Mouse (Mus musculus): ENCODE measurements around the gene Cst3. TPM values are rescaled to one million over a fixed set of nuclear protein-coding genes. Genes with fewer than 3 reads are reported as not detected.
A peak's percentile ranks its signal among the peaks of the same experiment; 100 is the strongest.

Gene Cst3
- polyA plus RNA-seq, 1 experiment from 2014 or later = 346 TPM

- Histone ChIP-seq H3K4me2 (no peak overlapping the region), H3K9ac (ENCODE audit: low read length) (no peak overlapping the region), H3K4me3 (ENCODE audit: low read depth, low read length) (no peak overlapping the region), H3K36me3 (ENCODE audit: control insufficient read depth, insufficient read depth, low read length) (no peaks in the 10 kb centered on the region), H3K4me1 (ENCODE audit: control insufficient read depth, insufficient read depth, low read length) (no peaks in the 10 kb centered on the region), H3K9me3 (ENCODE audit: control insufficient read depth, low read length) (no peaks in the 10 kb centered on the region), H3K27ac (ENCODE audit: low read depth, low read length) (no peak overlapping the region), H3K27me3 (ENCODE audit: control insufficient read depth, insufficient read depth, low read length) (no peaks in the 10 kb centered on the region)
- DNase-seq (ENCODE audit: low spot score, missing footprints) = no peak
- ATAC-seq (ENCODE audit: low FRiP score) = no peak
These were observed 13.8 kb downstream of the Cst3 start for GRCm38 (mm10) chr2:148861693-148862092.

DNA sequence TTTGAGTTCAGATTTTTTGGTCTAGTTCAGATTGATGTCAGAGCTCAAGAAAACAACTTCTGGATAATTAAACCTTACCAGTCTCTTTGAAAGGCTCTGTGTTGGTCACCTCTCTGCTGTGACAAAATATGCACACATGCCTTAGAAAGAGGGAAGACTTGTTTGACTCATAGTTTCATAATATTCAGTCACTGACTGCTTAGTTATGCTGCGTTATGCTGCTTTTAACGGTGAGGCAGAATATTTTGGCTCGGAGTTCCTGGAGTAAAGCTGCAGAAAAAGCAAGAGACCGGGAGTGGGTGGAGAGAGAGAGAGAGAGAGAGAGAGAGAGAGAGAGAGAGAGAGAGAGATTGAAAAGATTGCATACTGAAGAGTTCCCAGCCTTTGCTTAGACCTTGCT is 14.5 kb downstream of the Cst3 start:
- 86% methylated on average over 4 of the region's 4 CpGs for WGBS
- Histone ChIP-seq H3K4me3 (ENCODE audit: low read depth, low read length) (no peak overlapping the region), H3K27me3 (ENCODE audit: control insufficient read depth, insufficient read depth, low read length) (no peaks in the 10 kb centered on the region), H3K36me3 (ENCODE audit: control insufficient read depth, insufficient read depth, low read length) (no peaks in the 10 kb centered on the region), H3K9me3 (ENCODE audit: control insufficient read depth, low read length) (no peaks in the 10 kb centered on the region), H3K4me2 (no peak overlapping the region), H3K27ac (ENCODE audit: low read depth, low read length) (no peak overlapping the region), H3K4me1 (ENCODE audit: control insufficient read depth, insufficient read depth, low read length) (no peaks in the 10 kb centered on the region), H3K9ac (ENCODE audit: low read length) (no peak overlapping the region)
- no peak for DNase-seq (ENCODE audit: low spot score, missing footprints)
- ATAC-seq (ENCODE audit: low FRiP score) = no peak

GRCm38 (mm10) chr2:148857506-148857905 is 18.0 kb downstream of the Cst3 start:
- ATAC-seq (ENCODE audit: low FRiP score) (no peak), DNase-seq (ENCODE audit: low spot score, missing footprints) (no peak)
- H3K4me3 ChIP-seq (ENCODE audit: low read depth, low read length) = no peak overlapping the region
- H3K4me2 ChIP-seq = no peak overlapping the region
- no peaks in the 10 kb centered on the region for H3K36me3 ChIP-seq (ENCODE audit: control insufficient read depth, insufficient read depth, low read length)
- H3K27ac ChIP-seq (ENCODE audit: low read depth, low read length) = no peak overlapping the region
- no peaks in the 10 kb centered on the region for H3K27me3 ChIP-seq (ENCODE audit: control insufficient read depth, insufficient read depth, low read length)
- H3K9me3 ChIP-seq (ENCODE audit: control insufficient read depth, low read length) = no peaks in the 10 kb centered on the region
- no peaks in the 10 kb centered on the region for H3K4me1 ChIP-seq (ENCODE audit: control insufficient read depth, insufficient read depth, low read length)
- no peak overlapping the region for H3K9ac ChIP-seq (ENCODE audit: low read length)
- WGBS = 87% methylated on average over 4 of the region's 4 CpGs

DNA sequence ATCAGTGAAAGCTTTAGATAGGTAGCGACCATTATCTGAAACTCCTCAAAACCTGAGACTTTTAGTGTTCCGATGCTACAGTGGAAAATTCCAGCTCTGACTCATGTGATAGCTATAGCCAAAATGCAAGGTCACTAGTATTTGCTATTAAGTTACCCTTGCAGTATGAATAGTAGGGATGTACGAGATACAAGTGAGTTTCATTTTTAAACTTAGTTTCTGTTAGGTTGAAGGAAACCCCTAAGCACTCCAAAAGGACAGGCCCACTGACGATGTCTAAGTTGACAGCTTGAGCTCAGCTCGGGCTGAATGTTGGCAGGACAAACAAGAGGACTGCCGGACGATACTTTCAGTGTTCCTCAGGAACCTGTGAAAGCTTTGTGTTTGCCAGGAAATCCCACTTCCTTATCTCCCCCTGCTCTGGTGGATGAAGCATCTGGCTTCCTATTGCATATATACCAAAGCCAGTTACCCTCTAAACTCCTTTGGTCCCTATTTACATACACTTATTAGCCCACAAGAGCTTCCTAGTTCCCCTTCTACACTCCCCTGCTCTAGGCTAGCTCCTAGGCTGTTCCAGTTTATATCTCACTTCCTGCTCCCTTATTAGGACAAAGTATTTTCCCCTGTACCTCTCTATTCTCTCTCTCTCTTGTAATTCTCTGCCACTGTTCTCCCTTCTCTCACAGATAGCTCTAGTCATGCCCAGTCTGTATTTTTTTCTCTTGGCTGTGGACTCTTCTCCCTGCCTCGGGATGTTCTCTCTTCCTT is 18.7 kb downstream of the Cst3 start:
- Histone ChIP-seq H3K27ac (ENCODE audit: low read depth, low read length) (no peak overlapping the region), H3K4me3 (ENCODE audit: low read depth, low read length) (no peak overlapping the region), H3K4me1 (ENCODE audit: control insufficient read depth, insufficient read depth, low read length) (no peaks in the 10 kb centered on the region), H3K4me2 (no peak overlapping the region), H3K9ac (ENCODE audit: low read length) (no peak overlapping the region), H3K9me3 (ENCODE audit: control insufficient read depth, low read length) (no peaks in the 10 kb centered on the region), H3K36me3 (ENCODE audit: control insufficient read depth, insufficient read depth, low read length) (no peaks in the 10 kb centered on the region), H3K27me3 (ENCODE audit: control insufficient read depth, insufficient read depth, low read length) (no peaks in the 10 kb centered on the region)
- 78% methylated on average over 8 of the region's 8 CpGs for WGBS
- DNase-seq (ENCODE audit: low spot score, missing footprints) (no peak), ATAC-seq (ENCODE audit: low FRiP score) (no peak)

DNA sequence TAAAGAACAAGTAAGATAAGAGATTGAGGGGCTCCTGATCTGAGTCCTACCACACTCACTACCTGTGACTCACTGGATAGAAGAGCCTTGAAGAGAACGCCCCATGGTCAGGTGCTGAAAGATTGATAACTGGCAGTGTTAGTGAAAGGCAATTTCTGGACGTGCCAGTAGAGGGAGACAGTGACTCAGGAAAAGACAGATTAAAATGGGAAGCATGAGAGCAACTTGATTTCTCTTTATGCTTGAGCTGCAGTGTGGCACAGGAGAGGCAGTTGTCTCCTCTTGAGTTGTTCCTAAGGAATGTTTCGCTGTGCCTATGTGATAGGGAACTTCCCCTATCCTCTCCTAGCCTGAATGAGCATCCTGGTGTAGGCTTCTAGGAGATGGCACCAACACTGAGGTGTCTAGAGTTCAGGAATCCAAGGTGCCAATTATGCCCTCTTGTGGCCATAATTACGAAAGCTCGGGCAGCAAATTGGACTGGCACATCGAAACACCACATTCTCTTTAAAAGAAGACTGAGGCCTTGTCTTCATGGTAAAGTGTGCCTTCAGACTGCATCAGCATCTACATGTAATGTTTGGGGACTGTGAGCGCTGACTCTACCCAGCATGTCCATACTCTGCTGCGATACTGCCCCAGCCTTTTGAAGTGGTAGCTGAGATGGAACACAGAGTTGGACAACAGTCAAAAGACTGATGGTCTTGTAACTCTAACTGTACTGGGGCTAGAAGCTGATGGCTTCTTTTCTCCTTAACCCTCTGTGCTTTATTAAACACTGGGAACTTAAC is 24.2 kb downstream of the Cst3 start:
- peak; percentile 83 for ATAC-seq (ENCODE audit: low FRiP score)
- H3K4me2 ChIP-seq = no peak overlapping the region

GRCm38 (mm10) chr2:148839224-148839623 is 36.3 kb downstream of the Cst3 start:
- H3K4me3 ChIP-seq (ENCODE audit: low read depth, low read length) = no peak overlapping the region
- WGBS = 90% methylated on average over 2 of the region's 2 CpGs
- ATAC-seq (ENCODE audit: low FRiP score) = no peak
- no peaks in the 10 kb centered on the region for H3K4me1 ChIP-seq (ENCODE audit: control insufficient read depth, insufficient read depth, low read length)
- no peak overlapping the region for H3K27ac ChIP-seq (ENCODE audit: low read depth, low read length)
- no peak for DNase-seq (ENCODE audit: low spot score, missing footprints)
- H3K27me3 ChIP-seq (ENCODE audit: control insufficient read depth, insufficient read depth, low read length) = no peaks in the 10 kb centered on the region
- H3K36me3 ChIP-seq (ENCODE audit: control insufficient read depth, insufficient read depth, low read length) = no peaks in the 10 kb centered on the region
- H3K9ac ChIP-seq (ENCODE audit: low read length) = no peak overlapping the region
- H3K9me3 ChIP-seq (ENCODE audit: control insufficient read depth, low read length) = no peaks in the 10 kb centered on the region
- H3K4me2 ChIP-seq = no peak overlapping the region

More for the DNA sequence above, 24.2 kb downstream of the Cst3 start:
- H3K4me1 ChIP-seq (ENCODE audit: control insufficient read depth, insufficient read depth, low read length) = no peaks in the 10 kb centered on the region
- 51% methylated on average over 8 of the region's 8 CpGs for WGBS
- H3K9me3 ChIP-seq (ENCODE audit: control insufficient read depth, low read length) = no peaks in the 10 kb centered on the region
- H3K27ac ChIP-seq (ENCODE audit: low read depth, low read length) = no peak overlapping the region
- DNase-seq (ENCODE audit: low spot score, missing footprints) = peak; percentile 95
- no peaks in the 10 kb centered on the region for H3K27me3 ChIP-seq (ENCODE audit: control insufficient read depth, insufficient read depth, low read length)
- no peaks in the 10 kb centered on the region for H3K36me3 ChIP-seq (ENCODE audit: control insufficient read depth, insufficient read depth, low read length)
- no peak overlapping the region for H3K4me3 ChIP-seq (ENCODE audit: low read depth, low read length)
- H3K9ac ChIP-seq (ENCODE audit: low read length) = no peak overlapping the region

DNA sequence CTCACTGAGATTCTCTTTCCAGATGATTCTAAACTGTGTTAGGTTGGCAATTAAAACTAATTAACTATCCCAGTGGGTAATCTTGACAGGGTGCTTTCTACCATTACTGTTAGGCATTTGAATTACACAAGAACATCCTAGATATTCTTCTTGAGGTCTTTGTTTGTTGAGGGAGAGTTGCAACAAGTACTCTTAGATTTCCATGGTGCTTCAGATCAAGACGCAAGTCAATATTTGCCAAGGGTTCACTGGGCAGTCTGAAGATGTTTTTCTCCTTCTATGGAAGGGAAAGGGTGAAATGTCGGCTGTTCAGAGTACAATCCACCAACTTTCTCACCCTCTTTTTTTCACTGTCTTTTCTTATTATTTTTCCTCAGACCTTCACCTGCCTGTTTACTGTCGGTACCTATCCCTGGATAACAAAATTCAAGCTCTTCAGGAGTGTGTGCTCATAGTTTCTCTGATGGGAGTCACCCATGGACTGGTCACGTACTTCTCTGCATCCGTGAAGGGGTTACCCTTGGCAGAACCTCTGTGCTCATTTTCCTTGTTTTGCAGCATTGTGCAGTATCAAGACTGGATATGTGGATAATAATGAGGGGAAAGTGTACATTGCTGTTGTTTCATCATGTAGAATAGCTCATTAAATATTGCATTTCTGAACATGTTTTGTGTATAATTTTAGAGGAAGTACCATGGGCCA is 37.3 kb downstream of the Cst3 start:
- H3K9me3 ChIP-seq (ENCODE audit: control insufficient read depth, low read length) = no peaks in the 10 kb centered on the region
- no peak for ATAC-seq (ENCODE audit: low FRiP score)
- H3K4me1 ChIP-seq (ENCODE audit: control insufficient read depth, insufficient read depth, low read length) = no peaks in the 10 kb centered on the region
- H3K4me3 ChIP-seq (ENCODE audit: low read depth, low read length) = no peak overlapping the region
- no peaks in the 10 kb centered on the region for H3K36me3 ChIP-seq (ENCODE audit: control insufficient read depth, insufficient read depth, low read length)
- no peak overlapping the region for H3K9ac ChIP-seq (ENCODE audit: low read length)
- WGBS = 85% methylated on average over 5 of the region's 5 CpGs
- H3K27me3 ChIP-seq (ENCODE audit: control insufficient read depth, insufficient read depth, low read length) = no peaks in the 10 kb centered on the region
- no peak overlapping the region for H3K27ac ChIP-seq (ENCODE audit: low read depth, low read length)
- DNase-seq (ENCODE audit: low spot score, missing footprints) = no peak
- H3K4me2 ChIP-seq = no peak overlapping the region

DNA sequence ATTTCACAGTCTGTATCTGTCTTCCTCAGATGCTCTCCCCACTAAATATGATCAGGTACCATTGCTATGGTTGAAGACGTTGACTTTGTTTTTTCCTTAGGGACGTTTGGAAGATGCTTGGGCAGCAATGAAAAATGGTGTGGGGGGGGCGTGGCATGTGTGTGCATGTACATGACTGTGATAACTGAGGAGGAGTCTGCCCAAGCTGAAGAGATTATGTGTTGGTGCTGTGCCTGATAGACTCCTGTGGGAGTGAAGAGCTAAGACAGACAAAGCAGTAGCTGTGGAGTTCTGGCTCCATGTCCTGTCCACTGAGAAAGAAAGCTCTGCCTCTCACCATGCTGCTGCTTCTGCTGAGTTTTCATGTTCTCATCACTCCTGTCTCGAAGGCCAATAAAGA is 40.6 kb downstream of the Cst3 start, which contains the start of gene Cst9:
TSS of gene Cst9 (plus strand) at position 236 of the 400 bp plus-strand sequence.
- Histone ChIP-seq H3K9me3 (ENCODE audit: control insufficient read depth, low read length) (no peaks in the 10 kb centered on the region), H3K9ac (ENCODE audit: low read length) (no peak within 1 kb of the TSS), H3K4me2 (no peak within 1 kb of the TSS), H3K27me3 (ENCODE audit: control insufficient read depth, insufficient read depth, low read length) (no peaks in the 10 kb centered on the region), H3K27ac (ENCODE audit: low read depth, low read length) (no peak within 1 kb of the TSS), H3K4me3 (ENCODE audit: low read depth, low read length) (no peak within 1 kb of the TSS), H3K36me3 (ENCODE audit: control insufficient read depth, insufficient read depth, low read length) (no peaks in the 10 kb centered on the region), H3K4me1 (ENCODE audit: control insufficient read depth, insufficient read depth, low read length) (no peaks in the 10 kb centered on the region)
- WGBS = 79% methylated on average over 4 of the region's 4 CpGs
- ATAC-seq (ENCODE audit: low FRiP score) = no peak
- no peak for DNase-seq (ENCODE audit: low spot score, missing footprints)

GRCm38 (mm10) chr2:148825986-148826385 is 49.5 kb downstream of the Cst3 start:
- ATAC-seq (ENCODE audit: low FRiP score) (no peak), DNase-seq (ENCODE audit: low spot score, missing footprints) (no peak)
- no peak overlapping the region for H3K4me3 ChIP-seq (ENCODE audit: low read depth, low read length)
- no peak overlapping the region for H3K27ac ChIP-seq (ENCODE audit: low read depth, low read length)
- no peaks in the 10 kb centered on the region for H3K27me3 ChIP-seq (ENCODE audit: control insufficient read depth, insufficient read depth, low read length)
- H3K4me1 ChIP-seq (ENCODE audit: control insufficient read depth, insufficient read depth, low read length) = no peaks in the 10 kb centered on the region
- WGBS = 78% methylated on average over 1 of the region's 1 CpGs
- H3K9me3 ChIP-seq (ENCODE audit: control insufficient read depth, low read length) = no peaks in the 10 kb centered on the region
- H3K9ac ChIP-seq (ENCODE audit: low read length) = no peak overlapping the region
- H3K36me3 ChIP-seq (ENCODE audit: control insufficient read depth, insufficient read depth, low read length) = no peaks in the 10 kb centered on the region
- no peak overlapping the region for H3K4me2 ChIP-seq
